Mouse (Mus musculus) small intestine, adult 2 months (tissue): ENCODE measurements around the gene Rnaseh2a. TPM values are rescaled to one million over a fixed set of nuclear protein-coding genes. Genes with fewer than 3 reads are reported as not detected.

Experiments
- H3K27ac ChIP-seq: fragments of 200-500 bp; 2 replicates; pipeline ENCODE4 v1.5.1; 2012; ENCODE audit warnings: low read depth, low read length, control low read depth, inconsistent platforms; ENCODE audit not compliant: insufficient read depth
- H3K27me3 ChIP-seq: fragments of 200-500 bp; 2 replicates; pipeline ENCODE4 v1.6.1; 2012; ENCODE audit warnings: mild to moderate bottlenecking, moderate library complexity, low read length, inconsistent platforms; ENCODE audit not compliant: control insufficient read depth, insufficient read depth
- H3K36me3 ChIP-seq: fragments of 200-500 bp; 2 replicates; pipeline ENCODE4 v1.6.1; 2012; ENCODE audit warnings: mild to moderate bottlenecking, low read length, control low read depth, inconsistent platforms; ENCODE audit not compliant: control insufficient read depth, insufficient read depth
- H3K4me1 ChIP-seq: fragments of 200-500 bp; 2 replicates; pipeline ENCODE4 v1.6.1; 2012; ENCODE audit warnings: low read length, inconsistent platforms, mixed read lengths; ENCODE audit not compliant: control insufficient read depth, insufficient read depth, insufficient read length
- H3K4me3 ChIP-seq: fragments of 200-500 bp; 2 replicates; pipeline ENCODE4 v1.5.1; 2012; ENCODE audit warnings: low read depth, mild to moderate bottlenecking, control low read depth, inconsistent platforms, low read length, moderate library complexity
- CTCF ChIP-seq: fragments of 200-500 bp; IDR thresholded peaks from 2 replicates; pipeline ENCODE4 v1.5.1; 2012; ENCODE audit warnings: low read depth, mild to moderate bottlenecking, control low read depth, inconsistent platforms, low read length, moderate library complexity, mixed read lengths; ENCODE audit not compliant: insufficient replicate concordance, insufficient read length; ENCODE audit errors: extremely low read depth
- POLR2A ChIP-seq: fragments of 200-500 bp; IDR thresholded peaks from 2 replicates; pipeline ENCODE4 v1.6.1; 2012; ENCODE audit warnings: low read depth, mild to moderate bottlenecking, control low read depth, inconsistent platforms, low read length, moderate library complexity
- WGBS: fragments of 180-500 bp; shearing (Covaris S2); methylation state at CpG from one replicate; pipeline ENCODE4 v1.1.7; 2018; 5-methylcytosine and 5-hydroxymethylcytosine counted together
- polyA plus RNA-seq: library from polyadenylated mRNA; depleted of rRNA; stranded (reverse); fragments of >200 nt; gene quantifications from 2 replicates; pipeline ENCODE4 v1.2.3, GENCODE M21; 2012

Gene Rnaseh2a
- polyA plus RNA-seq, 1 experiment, result 29.1 TPM

DNA sequence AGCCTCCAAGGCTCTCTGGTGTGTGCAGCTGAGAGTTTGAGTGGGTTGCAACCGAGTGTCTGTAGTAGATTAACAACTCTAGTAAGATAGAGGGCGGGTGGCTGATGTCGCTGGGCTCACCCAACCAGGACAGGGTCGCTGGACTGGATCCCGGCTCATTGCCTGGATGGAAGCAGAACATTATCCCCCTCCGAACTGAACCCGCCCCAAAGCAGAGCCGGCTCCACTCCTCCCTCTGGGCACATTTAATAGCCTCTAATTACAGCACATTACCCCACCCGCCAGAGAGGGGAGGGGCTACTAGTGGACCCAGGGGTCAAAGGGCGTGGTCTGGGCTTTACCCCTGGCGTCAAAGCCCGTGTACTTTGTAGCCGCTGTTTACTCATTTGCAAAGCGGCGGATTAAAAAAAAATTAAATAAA lies 19.8 kb upstream of the Rnaseh2a start:
- TF ChIP-seq POLR2A (peak; percentile 31; the same call in 1 of the 2 replicates), CTCF (no peak)
- Histone ChIP-seq H3K27me3 (no peaks in the 10 kb centered on the region), H3K27ac (peak overlapping the region; percentile 79), H3K4me3 (peak overlapping the region; percentile 51), H3K36me3 (0 out of 2 replicates have a peak, but pooled peaks cover 2% of the 10 kb centered on the region), H3K4me1 (peaks cover 28% of the 10 kb centered on the region)
- 5% methylated on average over 15 of the region's 15 CpGs for WGBS

DNA sequence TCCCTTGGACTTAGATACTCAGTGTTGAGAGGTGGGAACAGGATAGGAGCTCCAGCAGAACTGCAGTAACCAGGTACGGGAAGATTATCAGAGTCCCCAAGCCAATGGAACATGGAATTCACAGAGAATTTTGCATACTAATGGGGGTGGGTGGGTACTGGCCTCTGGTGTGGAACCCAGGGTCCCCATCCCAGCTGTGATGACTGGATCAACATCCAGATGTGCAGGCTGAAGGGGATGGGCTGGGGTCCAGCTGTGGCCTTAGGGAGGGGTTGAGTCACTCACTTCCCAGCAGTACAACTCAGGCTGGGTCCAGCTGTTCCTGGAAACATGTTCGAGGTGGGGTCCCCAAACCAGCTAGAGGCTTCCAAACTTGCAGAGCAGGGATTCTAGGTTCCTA lies 18.3 kb upstream of the Rnaseh2a start:
- H3K36me3 ChIP-seq, result 0 out of 2 replicates have a peak, but pooled peaks cover 2% of the 10 kb centered on the region
- no peak overlapping the region for H3K4me3 ChIP-seq
- no peaks in the 10 kb centered on the region for H3K27me3 ChIP-seq
- H3K4me1 ChIP-seq, result peaks cover 33% of the 10 kb centered on the region
- no peak for TF ChIP-seq CTCF
- TF ChIP-seq POLR2A, result no peak
- 78% methylated on average over 2 of the region's 2 CpGs for WGBS
- peak overlapping the region; percentile 10; the same call in 1 of the 2 replicates for H3K27ac ChIP-seq

DNA sequence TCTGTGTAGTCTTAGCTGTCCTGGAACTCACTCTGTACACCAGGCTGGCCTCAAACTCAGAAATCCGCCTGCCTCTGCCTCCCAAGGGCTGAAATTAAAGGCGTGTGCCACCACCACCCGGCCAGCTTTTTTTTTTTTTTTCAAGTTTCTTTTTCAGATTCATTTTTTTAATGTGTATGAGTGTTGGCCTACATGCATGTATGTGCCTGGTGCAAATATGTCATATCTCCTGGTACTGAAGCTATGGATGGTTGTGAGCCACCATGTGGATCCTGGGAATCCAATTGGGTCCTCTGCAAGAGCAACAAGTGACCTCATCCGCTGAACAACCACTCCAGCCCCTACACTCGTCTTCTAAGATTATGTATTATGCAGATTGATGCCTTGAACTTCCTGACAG lies 17.8 kb upstream of the Rnaseh2a start:
- Histone ChIP-seq H3K27ac (peak overlapping the region; percentile 10; the same call in 1 of the 2 replicates), H3K4me1 (peaks cover 38% of the 10 kb centered on the region), H3K36me3 (0 out of 2 replicates have a peak, but pooled peaks cover 2% of the 10 kb centered on the region), H3K4me3 (no peak overlapping the region), H3K27me3 (no peaks in the 10 kb centered on the region)
- 66% methylated on average over 5 of the region's 5 CpGs for WGBS
- TF ChIP-seq POLR2A (no peak), CTCF (no peak)

DNA sequence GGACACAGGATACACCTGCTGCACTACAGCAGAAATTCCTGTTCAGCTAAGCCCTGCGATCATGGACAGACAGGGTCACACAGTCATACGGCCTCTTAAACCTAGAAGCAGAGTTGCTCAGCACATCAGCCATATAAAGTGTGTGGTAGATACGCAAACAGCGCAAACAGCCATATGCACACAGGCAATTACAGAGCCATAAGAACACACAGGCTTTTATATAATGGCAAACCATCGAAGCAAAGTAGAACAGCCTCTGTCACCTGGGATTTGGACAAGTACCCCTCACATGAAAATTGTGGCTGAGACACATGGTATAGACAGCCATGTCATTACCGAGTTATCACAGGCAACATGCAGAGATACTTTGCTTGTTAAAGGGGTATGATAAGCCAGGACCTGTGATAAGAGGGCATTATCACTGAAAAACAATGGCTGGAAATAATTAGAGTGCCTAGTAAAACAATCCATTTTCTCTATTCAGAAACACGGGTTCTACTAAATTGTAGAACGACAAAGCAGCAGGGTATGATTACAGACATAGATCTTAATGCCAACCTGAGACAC lies 16.9 kb upstream of the Rnaseh2a start:
- H3K27me3 ChIP-seq, result no peaks in the 10 kb centered on the region
- H3K4me1 ChIP-seq, result peaks cover 47% of the 10 kb centered on the region
- 14% methylated on average over 8 of the region's 8 CpGs for WGBS
- peak overlapping the region; percentile 80 for H3K27ac ChIP-seq
- peak overlapping the region; percentile 64 for H3K4me3 ChIP-seq
- no peak for TF ChIP-seq CTCF
- TF ChIP-seq POLR2A, result no peak
- H3K36me3 ChIP-seq, result no peaks in the 10 kb centered on the region

DNA sequence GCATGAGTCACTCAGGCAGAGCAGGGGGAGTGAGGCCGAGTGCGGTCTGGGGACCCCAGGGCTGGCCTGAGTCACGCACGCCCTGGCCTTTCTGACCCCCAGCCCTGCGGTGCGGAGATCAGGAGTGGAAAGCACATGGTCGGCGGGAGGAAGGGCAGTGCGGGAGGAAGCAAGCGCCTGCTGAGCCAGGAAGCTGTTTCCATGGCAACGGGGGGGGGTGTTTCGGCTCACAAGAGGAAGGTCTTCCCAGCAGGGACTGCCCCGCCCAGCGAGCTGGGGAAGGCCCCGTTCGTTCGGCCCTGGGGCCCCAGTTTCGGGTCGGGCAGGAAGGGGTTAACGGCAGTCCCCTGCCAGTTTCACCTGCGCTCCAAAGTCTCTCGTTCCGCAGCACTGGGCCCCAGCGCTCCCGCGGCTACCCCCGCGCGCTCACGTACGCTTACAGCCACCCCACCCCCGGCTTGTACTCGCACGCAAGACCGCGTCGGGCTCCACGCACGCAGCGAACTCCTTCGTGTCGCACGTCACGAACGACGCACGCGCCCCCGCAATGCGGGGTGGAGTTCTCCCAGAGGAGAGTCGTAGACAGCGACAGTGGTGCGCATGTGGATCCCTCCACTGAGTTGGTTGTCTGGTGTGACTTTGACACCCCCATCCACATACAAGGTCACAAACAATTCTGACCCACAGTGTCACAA lies 16.3 kb upstream of the Rnaseh2a start:
- H3K4me3 ChIP-seq, result peak overlapping the region; percentile 64
- H3K27ac ChIP-seq, result peak overlapping the region; percentile 80
- no peaks in the 10 kb centered on the region for H3K27me3 ChIP-seq
- no peaks in the 10 kb centered on the region for H3K36me3 ChIP-seq
- H3K4me1 ChIP-seq, result peaks cover 49% of the 10 kb centered on the region
- WGBS, result under 1% methylated on average over 53 of the region's 53 CpGs
- TF ChIP-seq POLR2A (no peak; the same call in 1 of the 2 replicates), CTCF (no peak)

DNA sequence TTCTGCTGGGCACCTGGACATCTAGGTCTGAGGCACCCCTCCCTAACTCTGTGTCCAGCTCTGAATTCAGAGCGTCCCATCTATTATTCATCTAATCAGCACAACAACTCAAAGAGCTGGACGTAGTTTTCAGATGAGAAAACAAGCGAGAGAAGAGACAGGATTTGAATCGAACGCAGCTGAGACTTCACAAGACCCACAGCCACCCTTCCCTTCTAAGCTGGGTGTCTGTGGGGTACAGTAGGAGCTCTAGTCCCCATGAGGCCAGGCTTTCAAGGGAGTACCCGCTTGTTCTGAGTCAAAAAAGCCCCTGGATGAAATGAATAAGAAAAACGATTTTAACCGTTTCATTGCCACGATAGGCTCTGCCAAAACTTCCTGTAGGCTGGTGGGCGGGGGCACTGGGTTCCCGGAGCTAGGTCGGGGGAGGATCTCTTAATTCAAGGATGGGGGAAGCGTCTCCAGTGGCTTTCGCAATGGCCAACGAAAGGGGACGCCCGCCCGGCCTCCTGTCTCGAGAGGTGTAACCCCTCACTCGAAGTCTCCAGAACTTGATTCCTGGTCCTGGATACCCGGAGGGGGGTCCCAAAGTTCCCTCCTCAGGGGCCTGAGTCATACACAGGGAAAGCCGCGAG lies 15.6 kb upstream of the Rnaseh2a start:
- no peaks in the 10 kb centered on the region for H3K27me3 ChIP-seq

More for the DNA sequence above, 15.6 kb upstream of the Rnaseh2a start:
- TF ChIP-seq POLR2A (no peak), CTCF (no peak)
- Histone ChIP-seq H3K27ac (peak overlapping the region; percentile 80), H3K4me1 (peaks cover 55% of the 10 kb centered on the region), H3K36me3 (no peaks in the 10 kb centered on the region), H3K4me3 (peak overlapping the region; percentile 64)
- WGBS, result 2% methylated on average over 23 of the region's 23 CpGs
